Mouse (Mus musculus) heart, adult 2 months (tissue): ENCODE data around the gene Clcn2. TPM values are rescaled to one million over a fixed set of nuclear protein-coding genes. Genes with fewer than 3 reads are reported as not detected.

Experiments
- DNase-seq, 2 experiments: peaks; one replicate each; pipeline ENCODE4 v3.0.0; 2021
- H3K27ac ChIP-seq: fragments of 200-600 bp; 2 replicates; pipeline ENCODE4 v1.8.1; 2022
- H3K27me3 ChIP-seq: fragments of 200-500 bp; 2 replicates; pipeline ENCODE4 v1.6.1; 2012; ENCODE audit warnings: mild to moderate bottlenecking, low read length, inconsistent platforms, mixed read lengths; ENCODE audit not compliant: control insufficient read depth, insufficient read depth
- H3K36me3 ChIP-seq: fragments of 200-500 bp; 2 replicates; pipeline ENCODE4 v1.6.1; 2012; ENCODE audit warnings: low read length, inconsistent platforms; ENCODE audit not compliant: control insufficient read depth, insufficient read depth
- H3K4me1 ChIP-seq: fragments of 200-500 bp; 2 replicates; pipeline ENCODE4 v1.6.1; 2011; ENCODE audit warnings: low read length; ENCODE audit not compliant: control insufficient read depth, insufficient read depth
- H3K4me3 ChIP-seq: fragments of 200-600 bp; 2 replicates; pipeline ENCODE4 v1.8.1; 2022
- H3K79me2 ChIP-seq: fragments of 200-500 bp; replicated peaks from 2 replicates; pipeline ENCODE4 v1.6.1; 2012; ENCODE audit warnings: mild to moderate bottlenecking, inconsistent platforms, low read length, moderate library complexity, mixed read lengths; ENCODE audit not compliant: control insufficient read depth, insufficient read depth
- H3K9ac ChIP-seq: fragments of 200-500 bp; 2 replicates; pipeline ENCODE4 v1.6.1; 2012; ENCODE audit warnings: low read depth, mild to moderate bottlenecking, control low read depth, inconsistent platforms, low read length, mixed read lengths
- CTCF ChIP-seq: fragments of 200-600 bp; IDR thresholded peaks from 2 replicates; pipeline ENCODE4 v1.8.1; 2022; ENCODE audit warnings: antibody characterized with exemption, mild to moderate bottlenecking, moderate library complexity
- EP300 ChIP-seq: fragments of 200-500 bp; IDR thresholded peaks from 2 replicates; pipeline ENCODE4 v1.6.1; 2011; ENCODE audit warnings: low read depth, low read length, control low read depth; ENCODE audit not compliant: insufficient read depth
- POLR2A ChIP-seq: fragments of 200-500 bp; IDR thresholded peaks from 2 replicates; pipeline ENCODE4 v1.6.1; 2011; ENCODE audit warnings: mild to moderate bottlenecking, low read depth, low read length, control low read depth; ENCODE audit not compliant: insufficient read depth
- WGBS: fragments of 180-500 bp; shearing (Covaris S2); methylation state at CpG from one replicate; pipeline ENCODE4 v1.1.7; 2018; 5-methylcytosine and 5-hydroxymethylcytosine counted together
- intact Hi-C: fragments of 180-260 bp; cut with DNase I; formaldehyde crosslinking; loops from one replicate; pipeline ENCODE4 v1.15.1; 2025
- polyA plus RNA-seq: library from polyadenylated mRNA; depleted of rRNA; stranded (reverse); fragments of >200 nt; gene quantifications from 2 replicates; pipeline ENCODE4 v1.2.3, GENCODE M21; 2012
- total RNA-seq, 2 experiments: library from RNA; stranded (reverse); gene quantifications; 2 replicates each; pipeline ENCODE4 v1.2.3; 2021

Clcn2 gene
- total and polyA plus RNA-seq, 3 experiments, result 1.3 to 8.0 (median 1.8) TPM

DNA sequence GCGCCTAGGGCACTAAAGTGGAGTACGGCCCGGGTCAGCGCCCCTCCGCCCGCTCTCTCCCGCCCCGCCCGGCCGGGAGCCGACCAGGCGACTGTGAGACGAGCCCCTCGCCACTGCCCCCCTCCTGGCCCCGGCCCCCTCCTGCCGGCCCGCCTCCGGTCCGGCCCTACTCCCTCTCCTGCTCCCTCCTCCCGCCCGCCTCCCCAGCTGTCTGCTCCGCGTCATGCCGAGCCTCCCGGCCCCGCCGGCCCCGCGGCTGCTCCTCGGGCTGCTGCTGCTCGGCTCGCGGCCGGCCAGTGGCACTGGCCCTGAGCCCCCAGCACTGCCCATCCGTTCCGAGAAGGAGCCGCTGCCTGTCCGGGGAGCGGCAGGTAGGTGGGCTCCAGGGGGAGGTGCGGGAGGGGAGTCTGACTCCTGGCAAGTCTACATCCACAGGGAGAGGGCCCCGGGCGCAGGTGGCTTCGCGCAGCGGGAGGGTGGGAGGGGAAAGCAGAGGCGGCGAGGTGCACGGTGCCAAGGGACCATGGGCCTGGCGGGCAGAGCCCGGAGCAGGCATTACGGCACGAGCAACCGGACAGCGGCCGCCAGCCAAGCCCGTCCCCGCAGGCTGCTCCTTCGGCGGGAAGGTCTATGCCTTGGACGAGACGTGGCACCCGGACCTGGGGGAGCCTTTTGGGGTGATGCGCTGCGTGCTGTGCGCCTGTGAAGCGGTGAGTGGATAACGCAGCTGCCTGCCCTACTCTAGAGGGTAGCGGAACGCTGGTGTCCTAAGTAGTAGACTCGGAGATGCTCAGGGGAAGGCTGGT lies 15.6 kb upstream of the Clcn2 start, which contains the start of gene Chrd:
Gene Chrd (plus strand): TSS at position 203 of the 806 bp plus-strand sequence.
- peak; percentile 75 to 80 for DNase-seq
- Histone ChIP-seq H3K36me3 (no peaks in the 10 kb centered on the region), H3K79me2 (no peaks in the 10 kb centered on the region), H3K27me3 (peaks cover 2% of the 10 kb centered on the region; the same call in 1 of the 2 replicates), H3K4me3 (peak within 1 kb of the TSS; percentile 59), H3K9ac (peak within 1 kb of the TSS; percentile 70), H3K27ac (peak within 1 kb of the TSS; percentile 62), H3K4me1 (no peaks in the 10 kb centered on the region; the same call in 1 of the 2 replicates)
- intact Hi-C loops, result no loop called here
- under 1% methylated on average over 45 of the region's 70 CpGs for WGBS
- no peak for TF ChIP-seq EP300
- TF ChIP-seq POLR2A, result no peak
- no peak for TF ChIP-seq CTCF

DNA sequence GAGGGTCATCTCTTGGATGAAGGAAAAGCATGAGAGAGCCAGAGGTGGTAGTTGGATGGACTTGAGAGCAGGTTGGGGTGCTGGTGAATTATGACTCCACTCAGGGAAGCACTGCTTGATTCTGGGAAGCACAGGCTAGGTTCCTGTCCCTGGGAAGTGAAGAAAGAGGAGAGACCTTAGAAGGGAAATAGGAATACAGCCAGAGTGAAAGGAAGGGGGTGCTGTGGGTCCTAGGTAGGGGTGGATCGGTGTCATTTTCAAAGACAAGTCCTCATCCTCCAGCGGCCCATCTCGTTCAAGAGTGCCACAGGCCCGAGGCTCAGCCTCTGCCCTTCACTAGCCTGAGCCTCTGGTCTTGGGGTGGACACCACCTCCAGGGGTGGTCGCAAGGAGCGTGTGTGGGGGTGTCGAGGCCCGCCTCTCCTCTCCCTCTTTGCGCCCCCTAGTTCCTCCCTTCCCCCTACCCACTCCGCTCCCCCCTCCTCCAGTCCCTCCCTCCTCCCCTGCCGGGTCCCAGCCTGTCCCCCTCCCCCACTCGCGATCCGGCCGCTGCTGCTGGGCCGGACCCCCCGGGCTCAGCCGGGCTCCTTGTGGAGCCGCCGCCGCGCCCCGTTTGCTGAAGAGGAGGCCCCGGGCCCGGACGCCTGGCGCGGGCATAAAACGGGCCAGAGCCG lies 14.8 kb upstream of the Clcn2 start:
- Histone ChIP-seq H3K4me1 (no peaks in the 10 kb centered on the region; the same call in 1 of the 2 replicates), H3K4me3 (peak overlapping the region; percentile 59), H3K27ac (peak overlapping the region; percentile 62; the same call in 1 of the 2 replicates), H3K27me3 (peaks cover 2% of the 10 kb centered on the region; the same call in 1 of the 2 replicates), H3K79me2 (no peaks in the 10 kb centered on the region), H3K36me3 (no peaks in the 10 kb centered on the region), H3K9ac (peak overlapping the region; percentile 70)
- no peak for DNase-seq
- TF ChIP-seq POLR2A (no peak), EP300 (no peak), CTCF (no peak)
- intact Hi-C loops, result no loop called here
- 2% methylated on average over 29 of the region's 30 CpGs for whole genome bisulfite sequencing

DNA sequence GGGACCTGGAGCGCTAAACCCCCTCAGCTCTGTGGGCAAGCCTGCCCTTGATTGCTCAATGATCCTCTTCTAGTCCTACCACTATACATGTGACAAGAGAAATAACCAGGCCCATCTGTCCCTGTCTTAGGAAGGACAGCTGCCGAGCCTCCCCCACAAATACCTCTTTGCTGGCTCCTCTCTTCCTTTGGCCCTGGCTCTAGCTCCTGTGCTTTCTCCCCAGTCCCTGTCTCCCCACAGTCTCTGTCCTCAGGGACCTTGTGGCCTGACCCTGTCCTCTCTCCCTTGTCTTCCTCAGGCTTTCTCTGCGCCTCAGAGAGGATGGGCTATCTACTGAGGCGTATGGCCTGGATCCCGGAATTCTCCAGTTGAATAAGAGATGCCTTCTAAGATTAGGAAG lies 14.1 kb upstream of the Clcn2 start:
- 59% methylated on average over 5 of the region's 5 CpGs for WGBS
- no peak overlapping the region for H3K27ac ChIP-seq

DNA sequence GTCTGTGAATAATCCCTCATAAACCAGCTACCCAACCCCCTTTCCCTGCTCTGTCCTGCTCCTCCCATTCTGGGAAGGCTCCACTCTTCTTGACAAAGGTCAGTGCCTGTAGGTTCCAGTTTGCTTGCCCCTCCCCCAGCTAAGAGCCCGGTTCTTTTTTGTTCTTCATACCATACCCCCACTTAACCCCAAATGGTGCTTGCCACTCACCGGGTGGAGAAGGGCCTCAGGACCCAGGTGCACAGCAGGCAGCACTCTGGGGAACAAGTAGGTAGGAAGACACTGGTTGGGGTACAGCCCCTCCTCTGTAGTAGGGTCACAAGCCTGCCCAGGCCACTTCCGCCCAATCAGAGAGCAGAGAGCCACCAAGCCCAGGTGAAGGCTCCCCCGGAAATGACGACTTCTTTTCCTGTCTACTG lies 12.8 kb upstream of the Clcn2 start:
- peak in 1 of 2 experiments; percentile 16 for DNase-seq
- intact Hi-C loops, result no loop called here
- H3K27me3 ChIP-seq, result peaks cover 2% of the 10 kb centered on the region; the same call in 1 of the 2 replicates
- WGBS, result 35% methylated on average over 5 of the region's 5 CpGs
- no peak overlapping the region for H3K27ac ChIP-seq
- H3K4me3 ChIP-seq, result no peak overlapping the region
- H3K79me2 ChIP-seq, result no peaks in the 10 kb centered on the region
- no peak for TF ChIP-seq CTCF
- TF ChIP-seq POLR2A, result no peak
- TF ChIP-seq EP300, result no peak
- no peaks in the 10 kb centered on the region for H3K36me3 ChIP-seq
- no peaks in the 10 kb centered on the region; the same call in 1 of the 2 replicates for H3K4me1 ChIP-seq
- no peak overlapping the region for H3K9ac ChIP-seq

More for the DNA sequence above, 14.1 kb upstream of the Clcn2 start:
- Histone ChIP-seq H3K4me3 (no peak overlapping the region), H3K79me2 (no peaks in the 10 kb centered on the region), H3K36me3 (no peaks in the 10 kb centered on the region), H3K9ac (no peak overlapping the region), H3K27me3 (peaks cover 2% of the 10 kb centered on the region; the same call in 1 of the 2 replicates), H3K4me1 (no peaks in the 10 kb centered on the region; the same call in 1 of the 2 replicates)
- intact Hi-C loops, result no loop called here
- TF ChIP-seq EP300 (no peak), CTCF (no peak), POLR2A (no peak)
- peak in 1 of 2 experiments; percentile 17 for DNase-seq

DNA sequence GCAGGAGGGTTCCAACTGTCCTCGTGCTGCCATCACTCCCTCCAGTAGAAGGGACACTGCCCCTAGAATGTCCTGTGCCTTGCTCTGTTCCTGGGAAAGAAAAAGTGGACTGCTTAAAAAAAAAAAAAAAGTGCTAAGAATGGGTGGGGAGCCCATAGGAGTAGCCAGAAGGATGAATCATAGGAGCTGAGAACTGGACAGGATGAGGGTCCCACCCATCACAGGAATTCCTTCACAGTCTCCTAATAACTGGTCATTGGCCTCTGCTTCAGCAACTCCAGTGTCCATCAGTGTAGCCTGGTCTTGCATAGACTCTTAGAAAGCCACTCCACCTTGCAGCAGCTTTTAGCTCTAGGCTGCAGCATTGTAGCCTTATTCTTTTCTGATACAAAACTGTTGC lies 8.8 kb upstream of the Clcn2 start:
- DNase-seq, result peak in 1 of 2 experiments; percentile 28
- H3K27ac ChIP-seq, result peak overlapping the region; percentile 49; the same call in 1 of the 2 replicates
- 46% methylated on average over 1 of the region's 1 CpGs for WGBS

More for the DNA sequence above, 8.8 kb upstream of the Clcn2 start:
- H3K4me3 ChIP-seq, result no peak overlapping the region
- no peaks in the 10 kb centered on the region for H3K27me3 ChIP-seq
- H3K4me1 ChIP-seq, result no peaks in the 10 kb centered on the region
- TF ChIP-seq CTCF, result no peak
- TF ChIP-seq POLR2A, result no peak
- TF ChIP-seq EP300, result no peak
- no peaks in the 10 kb centered on the region for H3K79me2 ChIP-seq
- no peak overlapping the region for H3K9ac ChIP-seq
- H3K36me3 ChIP-seq, result no peaks in the 10 kb centered on the region
- intact Hi-C loops, result no loop called here
